In genomic region chr10:62847069-62847626, GRCm38 (mm10) we compare ENCODE assay signal across 7 mouse cellular contexts. TPM values are rescaled to one million over a fixed set of nuclear protein-coding genes. Genes with fewer than 3 reads are reported as not detected.
DNase-seq lines count a peak whose midpoint lies in the region; ATAC-seq lines count a peak whose summit lies in the region.

No protein-coding gene starts in this region.

- peaks cover 24% of the 10 kb centered on the region for H3K4me1 ChIP-seq in kidney, embryonic 15.5 days
- peaks cover 19% of the 10 kb centered on the region; the same call in 1 of the 2 replicates for H3K4me1 ChIP-seq in embryonic facial prominence, embryonic 14.5 days (ENCODE audit: control insufficient read depth, insufficient read depth, low read length)

- ATAC-seq in kidney, embryonic 15.5 days (replicated peaks; ENCODE audit: low FRiP score) = no peak
- peak; percentile 48; the same call in 1 of the 2 replicates for ATAC-seq in embryonic facial prominence, embryonic 14.5 days (ENCODE audit: low read depth)
- ATAC-seq in megakaryocyte progenitor cell, adult 5-6 weeks (replicated peaks; ENCODE audit: poor library complexity) = no peak; the same call in 1 of the 2 replicates

- no peaks in the 10 kb centered on the region for H3K36me3 ChIP-seq in kidney, embryonic 15.5 days
- H3K36me3 ChIP-seq in embryonic facial prominence, embryonic 14.5 days (ENCODE audit: control insufficient read depth, insufficient read depth, low read length) = 0 out of 2 replicates have a peak, but pooled peaks cover 6% of the 10 kb centered on the region

- H3K9ac ChIP-seq in kidney, embryonic 15.5 days = no peak overlapping the region
- H3K9ac ChIP-seq in embryonic facial prominence, embryonic 14.5 days (ENCODE audit: low read depth, low read length) = no peak overlapping the region

- no peak overlapping the region for H3K27ac ChIP-seq in kidney, embryonic 15.5 days
- H3K27ac ChIP-seq in embryonic facial prominence, embryonic 14.5 days (replicated peaks; ENCODE audit: low read depth, low read length) = no peak overlapping the region

- H3K27me3 ChIP-seq in kidney, embryonic 15.5 days = no peaks in the 10 kb centered on the region
- no peaks in the 10 kb centered on the region for H3K27me3 ChIP-seq in embryonic facial prominence, embryonic 14.5 days (replicated peaks; ENCODE audit: control insufficient read depth, insufficient read depth, low read length)

- peak; percentile 51 for DNase-seq in kidney, adult 18-20 months
- DNase-seq in adrenal gland, postnatal 10 days = peak; percentile 72
- peak; percentile 33 for DNase-seq in embryonic facial prominence, embryonic 14.5 days (ENCODE audit: low spot score)
- DNase-seq in layer of hippocampus, postnatal 25 days (ENCODE audit: extremely low spot score in 1 of 2, low spot score in 1 of 2) = peak; percentile 36 to 38
- no peak for DNase-seq in thymus, postnatal 0 days (ENCODE audit: low spot score)

- 57% methylated on average over 12 of the region's 12 CpGs for WGBS in kidney, embryonic 15.5 days
- WGBS in embryonic facial prominence, embryonic 14.5 days = 64% methylated on average over 12 of the region's 12 CpGs

- no peaks in the 10 kb centered on the region for H3K9me3 ChIP-seq in kidney, embryonic 15.5 days (replicated peaks)
- H3K9me3 ChIP-seq in embryonic facial prominence, embryonic 14.5 days (ENCODE audit: control insufficient read depth, low read length) = no peaks in the 10 kb centered on the region

- no peak overlapping the region for H3K4me3 ChIP-seq in kidney, embryonic 15.5 days (replicated peaks)
- H3K4me3 ChIP-seq in embryonic facial prominence, embryonic 14.5 days (ENCODE audit: low read depth, low read length) = no peak overlapping the region

- no peak overlapping the region for H3K4me2 ChIP-seq in kidney, embryonic 15.5 days
- H3K4me2 ChIP-seq in embryonic facial prominence, embryonic 14.5 days (ENCODE audit: low read depth, low read length) = no peak overlapping the region

RNA-seq across cellular contexts. Expression of gene Ccar1, which starts 55.1 kb away (rescaled TPM):
- 144 and 153 TPM in 2 replicates for polyA plus RNA-seq in kidney, embryonic 15.5 days (2015; fragmentation: Nextera tagmentation; extraction: Ambion mirVana)
- 10 to 100 TPM; 67.4 to 75.2 TPM for total RNA-seq in adrenal gland, postnatal 10 days (2021)
- polyA plus RNA-seq in embryonic facial prominence, embryonic 14.5 days (2014; fragmentation: Nextera tagmentation; extraction: Ambion mirVana) = 103 and 104 TPM in 2 replicates
- total RNA-seq in layer of hippocampus, postnatal 25 days (2021) = 10 to 100 TPM; 52.3 to 64.1 TPM
- polyA plus RNA-seq in thymus, postnatal 0 days (2015; fragmentation: Nextera tagmentation; extraction: Ambion mirVana) = 84.3 and 92.1 TPM in 2 replicates
- total RNA-seq in megakaryocyte progenitor cell, adult 5-6 weeks (2015) = 123 and 174 TPM in 2 replicates
- 101 and 138 TPM in 2 replicates for total RNA-seq in megakaryocyte progenitor cell, adult 5-6 weeks (2017)
